Mouse (Mus musculus) heart, embryonic 16.5 days (tissue): Measurements from ENCODE around the gene Raet1d. TPM values are rescaled to one million over a fixed set of nuclear protein-coding genes. Genes with fewer than 3 reads are reported as not detected.
"Not testable (repeated sequence)": the region's sequence is repeated elsewhere in the genome, so short reads cannot be mapped to it uniquely, and the experiment has no call there.

Experiments
- ATAC-seq: fragments of 200-750 bp; cut with Nextera tagmentation; replicated peaks from 2 replicates; pipeline ENCODE4 v1.8.0; 2017; ENCODE audit warnings: moderate number of reproducible peaks; ENCODE audit not compliant: insufficient read depth, low FRiP score; ENCODE audit errors: extremely low read depth
- H3K27ac ChIP-seq: fragments of 300-500 bp; sonication (generic); 2 replicates; pipeline ENCODE4 v1.5.1; 2014; ENCODE audit warnings: mild to moderate bottlenecking, low read length, control low read depth, moderate library complexity
- H3K27me3 ChIP-seq: fragments of 300-500 bp; sonication (generic); 2 replicates; pipeline ENCODE4 v1.6.1; 2014; ENCODE audit warnings: low read length, mixed read lengths; ENCODE audit not compliant: control insufficient read depth, insufficient read depth
- H3K36me3 ChIP-seq: fragments of 300-500 bp; sonication (generic); 2 replicates; pipeline ENCODE4 v1.6.1; 2014; ENCODE audit not compliant: control insufficient read depth, insufficient read depth
- H3K4me1 ChIP-seq: fragments of 300-500 bp; sonication (generic); 2 replicates; pipeline ENCODE4 v1.6.1; 2014; ENCODE audit warnings: low read length, mixed read lengths; ENCODE audit not compliant: control insufficient read depth, insufficient read depth
- H3K4me2 ChIP-seq: fragments of 300-500 bp; sonication (generic); 2 replicates; pipeline ENCODE4 v1.6.1; 2014; ENCODE audit warnings: low read depth, mild to moderate bottlenecking, control low read depth, low read length
- H3K4me3 ChIP-seq: fragments of 300-500 bp; sonication (generic); 2 replicates; pipeline ENCODE4 v1.5.1; 2014; ENCODE audit warnings: mild to moderate bottlenecking, control low read depth, low read length
- H3K9ac ChIP-seq: fragments of 300-500 bp; sonication (generic); 2 replicates; pipeline ENCODE4 v1.6.1; 2014; ENCODE audit warnings: low read length, control low read depth
- H3K9me3 ChIP-seq: fragments of 300-500 bp; sonication (generic); replicated peaks from 2 replicates; pipeline ENCODE4 v1.6.1; 2016; ENCODE audit warnings: low read length; ENCODE audit not compliant: control insufficient read depth
- WGBS: fragments of 180-500 bp; shearing (Covaris S2); extraction: QIAGEN DNeasy Blood & Tissue Kit; methylation state at CpG from one replicate; pipeline ENCODE4 v1.1.7; 2014; 5-methylcytosine and 5-hydroxymethylcytosine counted together
- polyA plus RNA-seq: library from polyadenylated mRNA; unstranded; fragments of >200 nt; fragmentation: Nextera tagmentation; extraction: Ambion mirVana; gene quantifications from 2 replicates; pipeline ENCODE4 v1.2.1, GENCODE M21; 2015

Raet1d gene
- polyA plus RNA-seq: 3.9 and 4.7 TPM in 2 replicates

GRCm38 (mm10) chr10:22360252-22360651 lies at the start of gene Raet1d:
Gene Raet1d, plus strand, starts transcription at chr10:22360552.
- H3K4me3 ChIP-seq: not testable (repeated sequence)

DNA sequence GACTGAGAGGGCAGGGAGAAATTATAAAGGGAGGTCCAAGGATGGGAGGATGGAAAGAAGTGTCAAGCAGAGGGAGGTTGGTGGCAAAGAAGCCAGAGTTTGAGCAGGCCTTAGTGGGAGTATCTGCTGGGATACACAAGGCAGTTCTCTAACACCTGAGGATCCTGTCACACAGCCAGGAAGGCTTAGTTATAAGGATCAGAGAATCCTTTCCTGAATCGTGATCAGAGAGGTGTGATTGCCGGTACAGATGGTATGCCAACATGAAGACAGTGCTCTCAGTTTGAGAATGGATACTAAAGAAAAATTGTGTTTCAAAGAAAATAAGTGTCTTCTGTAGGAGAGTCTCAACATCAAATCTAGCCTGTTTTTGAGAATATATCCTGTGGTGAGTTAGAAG lies 37.5 kb upstream of the Raet1d start:
- Histone ChIP-seq H3K9me3 (no peaks in the 10 kb centered on the region), H3K27ac (no peak overlapping the region), H3K4me3 (no peak overlapping the region), H3K27me3 (no peaks in the 10 kb centered on the region), H3K4me2 (no peak overlapping the region), H3K36me3 (no peaks in the 10 kb centered on the region), H3K9ac (no peak overlapping the region), H3K4me1 (no peaks in the 10 kb centered on the region)
- WGBS: 80% methylated on average over 2 of the region's 2 CpGs
- no peak for ATAC-seq

More at GRCm38 (mm10) chr10:22360252-22360651, at the start of gene Raet1d:
- 59% methylated on average over 3 of the region's 3 CpGs for WGBS
- H3K9me3 ChIP-seq, H3K27me3 ChIP-seq, H3K4me1 ChIP-seq, H3K4me2 ChIP-seq, H3K36me3 ChIP-seq, H3K27ac ChIP-seq, H3K9ac ChIP-seq, ATAC-seq: not testable (repeated sequence)

GRCm38 (mm10) chr10:22345721-22346120 lies 14.6 kb upstream of the Raet1d start:
- H3K4me2 ChIP-seq: not testable (repeated sequence)
- 62% methylated on average over 4 of the region's 4 CpGs for WGBS

GRCm38 (mm10) chr10:22353548-22354195 lies 6.7 kb upstream of the Raet1d start:
- H3K9ac ChIP-seq, H3K36me3 ChIP-seq, H3K9me3 ChIP-seq, ATAC-seq, H3K4me1 ChIP-seq, H3K27ac ChIP-seq, H3K27me3 ChIP-seq, H3K4me2 ChIP-seq, H3K4me3 ChIP-seq: not testable (repeated sequence)
- 69% methylated on average over 6 of the region's 6 CpGs for WGBS

More at GRCm38 (mm10) chr10:22345721-22346120, 14.6 kb upstream of the Raet1d start:
- ATAC-seq, H3K9ac ChIP-seq, H3K4me1 ChIP-seq, H3K4me3 ChIP-seq, H3K9me3 ChIP-seq, H3K27ac ChIP-seq, H3K27me3 ChIP-seq, H3K36me3 ChIP-seq: not testable (repeated sequence)

GRCm38 (mm10) chr10:22354196-22354574 lies 6.2 kb upstream of the Raet1d start:
- H3K4me1 ChIP-seq, H3K9me3 ChIP-seq, ATAC-seq, H3K36me3 ChIP-seq, H3K9ac ChIP-seq, H3K4me3 ChIP-seq, H3K4me2 ChIP-seq, H3K27me3 ChIP-seq, H3K27ac ChIP-seq: not testable (repeated sequence)
- WGBS: 74% methylated on average over 2 of the region's 2 CpGs

- not testable (repeated sequence) for H3K4me3 ChIP-seq, H3K9me3 ChIP-seq, H3K4me1 ChIP-seq, H3K9ac ChIP-seq, H3K36me3 ChIP-seq, H3K27ac ChIP-seq, ATAC-seq, H3K27me3 ChIP-seq, H3K4me2 ChIP-seq
- WGBS: 69% methylated on average over 1 of the region's 1 CpGs
Measured at GRCm38 (mm10) chr10:22357373-22357772, 3.0 kb upstream of the Raet1d start.

DNA sequence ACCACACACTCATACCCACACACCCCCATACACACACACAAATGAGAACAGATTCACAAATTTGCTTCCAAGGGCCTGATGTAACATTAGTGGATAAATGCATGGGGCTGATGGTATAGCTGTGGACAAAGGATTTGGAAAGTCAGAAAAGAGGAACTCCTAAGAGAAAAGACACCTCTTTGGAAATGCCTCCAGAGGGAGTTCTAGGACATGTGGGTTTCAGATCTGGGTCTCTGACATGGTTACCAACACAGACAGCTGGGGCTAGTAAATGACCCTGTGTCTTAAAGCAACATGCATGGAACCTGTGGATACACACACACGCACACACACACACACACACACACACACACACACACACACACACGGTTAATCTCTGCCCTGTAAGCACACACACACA lies 605 bp downstream of the Raet1d start:
- H3K27me3 ChIP-seq, H3K4me3 ChIP-seq, H3K9me3 ChIP-seq, H3K36me3 ChIP-seq, H3K4me2 ChIP-seq, H3K9ac ChIP-seq, H3K4me1 ChIP-seq, H3K27ac ChIP-seq, ATAC-seq: not testable (repeated sequence)
- 42% methylated on average over 2 of the region's 2 CpGs for whole genome bisulfite sequencing

GRCm38 (mm10) chr10:22361415-22362352 lies 1.3 kb downstream of the Raet1d start:
- not testable (repeated sequence) for H3K4me1 ChIP-seq, H3K27me3 ChIP-seq, H3K36me3 ChIP-seq, H3K9ac ChIP-seq, H3K9me3 ChIP-seq, H3K27ac ChIP-seq
- under 1% methylated on average over 8 of the region's 15 CpGs for WGBS
- H3K4me3 ChIP-seq: peak overlapping the region; percentile 33
- H3K4me2 ChIP-seq: peak overlapping the region; percentile 51
- ATAC-seq: peak; percentile 60; the same call in 1 of the 2 replicates

DNA sequence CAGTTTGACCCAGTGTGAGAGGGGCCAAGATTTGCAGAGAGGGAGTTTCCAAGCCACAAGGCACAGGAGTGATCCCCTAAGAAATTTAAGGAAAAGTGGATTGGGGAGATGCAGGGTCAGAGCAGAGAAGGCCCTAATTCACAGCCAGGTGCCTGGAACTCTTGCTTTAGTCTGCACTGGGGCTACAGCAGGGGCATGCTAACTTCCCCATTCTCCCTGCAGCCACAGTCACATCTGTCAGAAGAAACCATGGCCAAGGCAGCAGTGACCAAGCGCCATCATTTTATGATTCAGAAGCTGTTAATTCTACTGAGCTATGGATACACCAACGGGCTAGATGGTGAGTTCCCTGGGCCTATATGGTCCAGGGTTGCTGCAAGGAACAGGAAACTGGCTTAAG lies 2.1 kb downstream of the Raet1d start:
- not testable (repeated sequence) for H3K36me3 ChIP-seq, H3K9me3 ChIP-seq, H3K4me2 ChIP-seq, H3K4me3 ChIP-seq, H3K9ac ChIP-seq, H3K27me3 ChIP-seq, H3K27ac ChIP-seq, ATAC-seq, H3K4me1 ChIP-seq
- WGBS: 81% methylated on average over 2 of the region's 2 CpGs
